Mouse (Mus musculus) layer of hippocampus, postnatal 14 days (tissue): Measurements from ENCODE around the gene Sult2a3. TPM values are rescaled to one million over a fixed set of nuclear protein-coding genes. Genes with fewer than 3 reads are reported as not detected.
"Not testable (repeated sequence)": the region's sequence is repeated elsewhere in the genome, so short reads cannot be mapped to it uniquely, and the experiment has no call there.

ENCODE experiments used
- DNase-seq, 2 experiments: peaks; one replicate each; pipeline ENCODE4 v3.0.0; 2021 to 2022; ENCODE audit warnings: low spot score in 2 of 2, mixed read lengths in 1 of 2
- long read RNA-seq, 2 experiments: library from polyadenylated mRNA; stranded (forward); transcript quantifications; one replicate each; pipeline ENCODE4 v2.0.0; 2021
- total RNA-seq, 2 experiments: library from RNA; stranded (reverse); gene quantifications; 2 replicates each; pipeline ENCODE4 v1.2.3; 2021

Sult2a3 gene
- not detected for total RNA-seq
- long read RNA-seq, experiment 1, result 0 reads
- long read RNA-seq, experiment 2, result 0 reads

DNA sequence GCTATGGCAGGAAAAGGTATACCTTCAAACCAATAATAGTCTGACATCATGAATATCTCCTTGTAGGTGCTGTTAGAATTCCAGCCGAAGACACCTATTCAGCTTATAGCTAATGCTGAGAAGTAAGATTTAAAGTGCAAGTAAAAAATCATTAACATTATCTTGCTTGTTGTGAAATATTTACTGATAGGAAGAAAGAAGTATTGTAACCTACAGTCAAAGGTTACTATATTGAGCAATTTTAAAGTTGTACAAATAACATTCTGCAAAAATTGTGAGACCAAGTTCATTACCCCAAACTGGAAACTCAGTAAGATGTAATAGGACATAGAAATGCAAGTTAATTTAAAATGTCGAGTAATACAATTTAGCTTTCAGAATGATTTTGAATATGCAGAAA, at the start of gene Sult2a3:
Gene Sult2a3 (minus strand): TSS at position 101 of the 400 bp plus-strand sequence.
- DNase-seq, result no peak

GRCm38 (mm10) chr7:14120436-14120835, 2.4 kb downstream of the Sult2a3 start:
- DNase-seq, result no peak

- not testable (repeated sequence) for DNase-seq
Observed at GRCm38 (mm10) chr7:14119865-14120264, 3.0 kb downstream of the Sult2a3 start.

GRCm38 (mm10) chr7:14116761-14117160, 6.1 kb downstream of the Sult2a3 start:
- DNase-seq, result no peak

DNA sequence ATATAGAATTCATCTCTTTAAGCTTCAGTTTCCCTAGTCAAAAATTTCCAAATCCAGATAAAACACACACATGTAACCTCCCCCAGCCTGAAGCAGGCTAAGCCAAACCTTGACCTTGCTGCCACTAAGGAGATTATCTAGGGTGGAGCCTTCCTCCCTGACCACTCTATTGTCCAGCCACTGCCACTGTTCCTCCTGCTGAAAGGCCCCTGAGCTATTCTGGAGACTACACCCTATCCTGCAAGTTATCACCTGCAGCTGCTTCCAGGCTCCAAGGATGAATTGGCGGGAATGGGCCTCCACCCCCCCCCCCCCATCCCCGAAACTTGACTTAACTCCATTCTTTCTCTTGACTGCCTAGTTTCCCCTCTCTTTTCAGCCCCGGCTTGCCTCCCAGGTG, 8.4 kb downstream of the Sult2a3 start:
- not testable (repeated sequence) for DNase-seq

- not testable (repeated sequence) for DNase-seq
Observed at GRCm38 (mm10) chr7:14047821-14048220, 75.0 kb downstream of the Sult2a3 start.

- DNase-seq, result not testable (repeated sequence)
Observed at GRCm38 (mm10) chr7:14030831-14031230, 92.0 kb downstream of the Sult2a3 start.

Other genes starting within 250 kb of the Sult2a3 start
- gene Sult2a4, start 133.4 kb downstream of the Sult2a3 start, total RNA-seq, result not detected
- not detected for gene Sult2a6, start 131.8 kb upstream of the Sult2a3 start, total RNA-seq
- not detected for gene Obox8, start 210.5 kb upstream of the Sult2a3 start, total RNA-seq